Mouse (Mus musculus): ENCODE measurements around the gene Poc1a. TPM values are rescaled to one million over a fixed set of nuclear protein-coding genes. Genes with fewer than 3 reads are reported as not detected.
A peak's percentile ranks its signal among the peaks of the same experiment; 100 is the strongest.

Poc1a gene
- 23.1 and 25.1 TPM in 2 replicates for polyA plus RNA-seq (2015; fragmentation: Nextera tagmentation; extraction: Ambion mirVana)

DNA sequence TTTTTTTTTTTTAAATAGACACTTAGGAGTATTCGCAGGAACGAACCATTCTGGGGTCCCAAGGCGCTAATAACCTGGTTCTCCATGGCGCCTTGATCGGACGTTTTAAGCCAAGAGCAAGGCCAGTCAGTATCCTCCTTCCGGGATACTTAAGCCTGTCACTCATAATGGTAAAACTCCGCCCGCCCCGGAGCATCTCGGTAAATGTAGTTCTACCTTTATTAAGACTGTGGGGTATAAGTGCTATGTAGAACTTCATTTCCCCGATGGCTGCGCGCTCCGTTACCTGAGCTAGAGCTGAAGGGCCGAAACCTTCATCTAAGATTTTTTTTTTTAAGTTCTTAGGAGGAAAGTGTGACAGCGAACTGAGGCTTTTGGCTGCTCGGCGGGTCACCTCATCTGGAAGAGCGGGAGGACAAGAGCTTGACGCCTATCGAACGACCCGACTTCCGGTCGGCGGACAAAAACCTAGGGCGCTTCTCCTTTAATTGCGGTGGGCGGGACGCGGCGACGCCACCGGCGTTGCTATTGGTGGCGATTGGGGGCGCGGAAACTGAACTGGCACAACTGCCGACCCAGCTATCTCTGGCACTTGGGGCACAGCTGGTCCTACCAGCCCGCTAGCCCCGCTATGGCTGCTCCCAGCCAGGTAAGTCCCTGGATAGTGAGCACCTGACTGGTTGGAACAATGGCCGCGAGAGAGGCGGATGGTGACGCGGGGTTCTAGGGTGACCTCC lies at the start of gene Poc1a:
TSS of gene Poc1a (plus strand) at position 254 of the 737 bp plus-strand sequence.
- Histone ChIP-seq H3K27ac (replicated peaks) (peak within 1 kb of the TSS; percentile 73), H3K9ac (peak within 1 kb of the TSS; percentile 80), H3K36me3 (replicated peaks) (peaks cover 31% of the 10 kb centered on the region), H3K4me2 (peak within 1 kb of the TSS; percentile 82), H3K27me3 (no peaks in the 10 kb centered on the region), H3K4me3 (replicated peaks) (peak within 1 kb of the TSS; percentile 75), H3K9me3 (replicated peaks) (no peaks in the 10 kb centered on the region), H3K4me1 (replicated peaks) (peaks cover 18% of the 10 kb centered on the region)
- under 1% methylated on average over 47 of the region's 47 CpGs for WGBS (ENCODE audit: insufficient replicate concordance)
- ATAC-seq (ENCODE audit: insufficient read depth) = peak; percentile 98

DNA sequence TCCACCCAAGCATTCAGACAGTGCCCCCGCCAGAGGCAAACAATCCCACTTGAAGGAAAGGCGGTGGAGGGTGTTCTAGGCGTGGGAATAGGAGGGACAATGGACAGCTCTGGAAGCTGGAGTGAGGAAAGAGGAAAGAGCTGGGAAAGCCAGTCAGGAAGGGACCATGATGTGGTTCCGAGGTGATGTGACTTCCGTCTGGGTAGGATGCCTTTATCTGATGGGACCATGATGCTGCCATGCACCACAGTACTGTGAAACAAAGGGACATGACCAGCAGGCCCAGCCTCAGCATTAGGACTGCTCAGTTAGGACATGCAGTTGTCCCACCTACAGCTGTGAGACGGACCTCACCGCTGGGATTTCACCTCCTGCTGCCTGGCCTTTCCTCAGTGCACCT lies 49.6 kb upstream of the Poc1a start:
- ATAC-seq (ENCODE audit: insufficient read depth) = no peak
- H3K4me1 ChIP-seq (replicated peaks) = peaks cover 15% of the 10 kb centered on the region; the same call in 1 of the 2 replicates
- WGBS (ENCODE audit: insufficient replicate concordance) = 50% methylated on average over 7 of the region's 7 CpGs
- no peak overlapping the region for H3K4me3 ChIP-seq (replicated peaks)
- H3K36me3 ChIP-seq (replicated peaks) = peaks cover 21% of the 10 kb centered on the region
- no peak overlapping the region for H3K9ac ChIP-seq
- H3K27me3 ChIP-seq = peaks cover 12% of the 10 kb centered on the region
- H3K4me2 ChIP-seq = no peak overlapping the region
- no peak overlapping the region for H3K27ac ChIP-seq (replicated peaks)
- no peaks in the 10 kb centered on the region for H3K9me3 ChIP-seq (replicated peaks)

DNA sequence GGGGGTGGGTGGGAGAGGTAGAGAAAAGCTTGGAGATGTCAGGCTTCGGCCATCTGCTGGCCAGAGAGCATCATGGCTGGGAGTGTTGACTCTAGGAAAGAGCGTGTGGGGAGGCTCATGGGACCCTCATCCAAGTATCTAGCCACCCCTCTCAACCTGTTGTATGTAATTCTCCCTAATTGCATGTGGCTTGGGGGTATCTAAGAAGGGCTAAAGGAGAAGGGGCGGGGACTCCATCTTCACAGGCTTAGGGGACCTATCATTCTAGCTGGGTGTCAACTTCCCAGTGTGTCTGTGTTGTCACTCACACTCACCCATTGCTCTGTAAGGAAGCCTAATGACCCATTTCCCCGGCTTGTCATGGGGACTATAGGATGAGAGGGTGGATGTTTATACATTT lies 49.0 kb upstream of the Poc1a start:
- H3K27me3 ChIP-seq = peaks cover 6% of the 10 kb centered on the region
- no peak overlapping the region for H3K9ac ChIP-seq
- no peak overlapping the region for H3K4me3 ChIP-seq (replicated peaks)
- peaks cover 15% of the 10 kb centered on the region; the same call in 1 of the 2 replicates for H3K4me1 ChIP-seq (replicated peaks)
- H3K27ac ChIP-seq (replicated peaks) = no peak overlapping the region
- no peak overlapping the region for H3K4me2 ChIP-seq
- no peak for ATAC-seq (ENCODE audit: insufficient read depth)
- peaks cover 26% of the 10 kb centered on the region for H3K36me3 ChIP-seq (replicated peaks)
- WGBS (ENCODE audit: insufficient replicate concordance) = 59% methylated on average over 4 of the region's 4 CpGs
- H3K9me3 ChIP-seq (replicated peaks) = no peaks in the 10 kb centered on the region

DNA sequence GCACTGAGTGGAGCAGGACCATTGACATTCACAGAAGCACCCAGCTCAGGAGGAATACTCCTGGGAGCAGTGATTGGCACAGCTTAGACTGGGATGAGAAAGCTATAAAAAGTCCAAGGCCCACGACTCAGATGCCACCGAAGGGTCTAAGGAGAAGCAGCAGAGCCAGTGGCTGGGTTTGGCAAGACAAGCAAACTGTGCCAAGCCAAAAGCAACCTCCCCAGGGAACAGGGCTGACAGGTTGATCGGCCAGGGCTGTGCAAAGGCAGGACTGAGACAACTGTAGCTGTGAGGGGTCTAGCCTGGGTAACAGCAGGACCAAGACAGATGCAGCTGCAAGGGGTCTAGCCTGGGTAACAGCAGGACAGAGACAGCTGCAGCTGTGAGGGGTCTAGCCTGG lies 47.9 kb upstream of the Poc1a start:
- Histone ChIP-seq H3K4me3 (replicated peaks) (no peak overlapping the region), H3K36me3 (replicated peaks) (peaks cover 37% of the 10 kb centered on the region), H3K9ac (no peak overlapping the region), H3K27ac (replicated peaks) (no peak overlapping the region), H3K9me3 (replicated peaks) (no peaks in the 10 kb centered on the region), H3K27me3 (no peaks in the 10 kb centered on the region; the same call in 1 of the 2 replicates), H3K4me1 (replicated peaks) (peaks cover 12% of the 10 kb centered on the region; the same call in 1 of the 2 replicates), H3K4me2 (no peak overlapping the region)
- WGBS (ENCODE audit: insufficient replicate concordance) = 66% methylated on average over 3 of the region's 3 CpGs
- ATAC-seq (ENCODE audit: insufficient read depth) = no peak

DNA sequence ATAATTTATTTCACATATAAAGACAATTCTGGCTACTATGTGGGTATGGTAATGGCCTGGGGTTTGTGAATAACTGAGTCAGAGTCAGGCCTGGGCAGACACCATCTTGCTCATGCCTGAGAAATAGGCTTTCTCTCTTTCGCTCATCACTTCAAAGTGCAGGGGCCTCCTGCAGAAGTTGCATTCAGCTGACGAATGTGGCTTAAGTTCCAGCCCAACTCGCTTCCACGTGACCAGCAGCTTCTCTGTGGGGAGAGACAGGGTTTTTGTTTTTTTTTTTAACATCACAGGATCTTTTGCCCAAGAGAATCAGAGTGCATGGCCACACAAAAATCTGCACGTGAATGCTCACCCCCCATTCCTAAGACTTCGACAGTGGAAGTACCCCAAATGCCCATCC lies 46.9 kb upstream of the Poc1a start:
- 69% methylated on average over 6 of the region's 6 CpGs for WGBS (ENCODE audit: insufficient replicate concordance)
- no peak overlapping the region for H3K4me3 ChIP-seq (replicated peaks)
- H3K27ac ChIP-seq (replicated peaks) = no peak overlapping the region
- peaks cover 10% of the 10 kb centered on the region; the same call in 1 of the 2 replicates for H3K4me1 ChIP-seq (replicated peaks)
- H3K4me2 ChIP-seq = no peak overlapping the region
- H3K27me3 ChIP-seq = no peaks in the 10 kb centered on the region
- no peaks in the 10 kb centered on the region for H3K9me3 ChIP-seq (replicated peaks)
- H3K36me3 ChIP-seq (replicated peaks) = peaks cover 47% of the 10 kb centered on the region
- no peak for ATAC-seq (ENCODE audit: insufficient read depth)
- H3K9ac ChIP-seq = no peak overlapping the region

DNA sequence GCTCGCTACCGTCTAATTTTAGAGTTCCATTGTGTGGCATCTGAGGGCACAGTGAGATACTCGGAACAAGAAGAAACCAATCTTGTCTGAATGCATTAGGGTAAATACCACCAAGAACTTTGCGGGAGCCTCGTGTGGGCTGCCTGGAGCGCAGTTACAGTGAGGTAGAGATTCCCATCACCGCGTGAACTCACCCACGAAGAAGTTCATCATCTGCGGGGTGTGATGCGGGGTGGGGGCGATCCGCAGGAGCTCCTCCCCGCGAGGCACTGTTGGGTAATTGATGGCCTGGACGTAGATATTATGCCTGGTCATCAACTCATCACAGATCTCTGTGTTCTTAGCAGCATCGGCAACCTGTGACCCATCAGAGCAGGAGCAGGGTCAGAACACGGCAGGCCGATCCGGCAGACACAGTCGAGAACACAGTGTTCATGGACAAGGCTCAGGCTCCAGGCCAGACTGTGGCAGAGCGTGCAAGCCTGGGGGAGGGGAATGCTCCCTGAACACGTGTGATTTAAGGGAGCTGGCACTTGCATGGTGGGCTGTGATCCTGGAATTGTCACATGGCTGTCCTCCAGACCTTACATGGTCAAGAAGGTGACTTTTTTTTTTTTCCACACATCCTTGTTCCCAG lies 45.5 kb upstream of the Poc1a start:
- Histone ChIP-seq H3K9me3 (replicated peaks) (no peaks in the 10 kb centered on the region), H3K4me1 (replicated peaks) (peaks cover 6% of the 10 kb centered on the region; the same call in 1 of the 2 replicates), H3K4me3 (replicated peaks) (no peak overlapping the region), H3K27ac (replicated peaks) (no peak overlapping the region), H3K36me3 (replicated peaks) (peaks cover 51% of the 10 kb centered on the region), H3K9ac (no peak overlapping the region), H3K27me3 (no peaks in the 10 kb centered on the region), H3K4me2 (no peak overlapping the region)
- 83% methylated on average over 23 of the region's 23 CpGs for WGBS (ENCODE audit: insufficient replicate concordance)
- ATAC-seq (ENCODE audit: insufficient read depth) = no peak

DNA sequence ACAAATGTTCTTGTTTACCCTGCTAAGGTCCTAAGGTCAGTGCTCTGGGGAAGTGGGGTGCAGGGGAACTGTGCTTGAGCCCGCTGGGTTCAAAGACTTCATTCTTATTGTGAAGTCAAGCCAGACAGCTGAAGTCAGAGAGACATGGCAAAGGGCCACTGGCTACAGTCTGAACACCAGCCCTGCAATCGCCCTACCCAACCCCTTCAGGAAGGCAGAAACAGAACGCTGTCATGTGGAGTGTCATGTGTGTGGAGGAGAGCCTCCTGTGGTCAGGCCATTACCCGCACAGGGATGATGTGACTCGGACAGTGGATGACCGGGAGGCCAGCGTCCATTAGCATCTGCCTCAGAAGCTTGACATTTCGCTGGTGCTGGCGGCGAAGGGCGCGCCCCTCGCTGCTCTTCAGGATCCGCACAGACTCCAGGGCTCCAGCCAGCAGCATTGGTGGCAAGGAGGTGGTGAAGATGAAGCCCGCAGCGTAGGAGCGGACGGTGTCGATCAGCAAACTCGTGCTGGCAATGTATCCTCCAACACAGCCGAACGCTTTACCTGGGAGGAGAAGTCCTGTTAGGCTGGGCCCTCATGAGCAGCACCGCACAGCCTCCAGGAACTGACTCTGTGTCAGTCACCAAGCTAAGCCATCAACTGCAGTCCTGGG lies 44.6 kb upstream of the Poc1a start:
- no peak overlapping the region for H3K4me2 ChIP-seq
- H3K4me3 ChIP-seq (replicated peaks) = no peak overlapping the region
- H3K36me3 ChIP-seq (replicated peaks) = peaks cover 59% of the 10 kb centered on the region
- WGBS (ENCODE audit: insufficient replicate concordance) = 87% methylated on average over 23 of the region's 23 CpGs
- H3K4me1 ChIP-seq (replicated peaks) = peaks cover 6% of the 10 kb centered on the region; the same call in 1 of the 2 replicates
- H3K27me3 ChIP-seq = no peaks in the 10 kb centered on the region
- ATAC-seq (ENCODE audit: insufficient read depth) = no peak
- H3K9ac ChIP-seq = no peak overlapping the region
- no peaks in the 10 kb centered on the region for H3K9me3 ChIP-seq (replicated peaks)
- H3K27ac ChIP-seq (replicated peaks) = no peak overlapping the region

DNA sequence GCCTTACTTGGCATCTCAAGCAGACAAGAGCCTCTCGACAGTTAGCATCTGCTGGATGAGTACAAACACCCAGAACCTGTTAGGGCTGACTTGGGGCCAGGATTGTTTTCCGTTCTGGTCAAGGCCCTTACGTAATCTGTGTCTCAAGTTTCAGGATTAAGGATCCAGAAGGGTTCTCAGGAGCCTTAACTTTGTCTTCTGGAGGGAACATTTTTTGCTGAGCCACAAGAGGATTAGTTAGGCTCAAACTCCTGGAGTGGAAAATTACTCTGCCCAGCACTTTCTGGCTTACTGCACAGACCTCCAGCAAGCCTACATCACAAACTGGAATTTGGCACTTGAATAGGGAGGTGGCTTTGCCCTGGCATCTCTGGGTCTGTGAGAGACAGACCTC lies 44.0 kb upstream of the Poc1a start:
- Histone ChIP-seq H3K4me3 (replicated peaks) (no peak overlapping the region), H3K9ac (no peak overlapping the region), H3K4me2 (no peak overlapping the region), H3K27ac (replicated peaks) (no peak overlapping the region), H3K9me3 (replicated peaks) (no peaks in the 10 kb centered on the region), H3K27me3 (no peaks in the 10 kb centered on the region), H3K4me1 (replicated peaks) (peaks cover 6% of the 10 kb centered on the region; the same call in 1 of the 2 replicates), H3K36me3 (replicated peaks) (peaks cover 64% of the 10 kb centered on the region)
- 89% methylated on average over 3 of the region's 3 CpGs for WGBS (ENCODE audit: insufficient replicate concordance)
- ATAC-seq (ENCODE audit: insufficient read depth) = no peak

DNA sequence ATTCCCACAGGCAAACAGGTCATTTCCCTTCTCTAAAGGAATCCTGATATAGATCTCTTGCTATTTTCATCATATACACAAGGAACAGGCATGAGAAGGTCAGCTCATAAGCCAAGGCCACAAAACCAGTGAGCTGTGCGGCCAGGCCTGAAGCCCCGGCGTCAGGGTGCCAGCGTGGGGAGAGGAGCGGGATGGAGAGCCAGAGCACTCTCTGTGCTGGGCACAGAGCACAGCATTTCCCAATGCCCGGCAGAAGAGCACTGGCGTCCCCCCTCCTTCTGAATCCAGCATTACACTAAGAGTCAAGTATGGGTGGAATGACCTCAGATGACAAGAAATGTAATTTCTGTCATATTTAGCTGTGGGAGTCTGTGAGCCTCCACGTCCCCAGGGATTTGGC lies 43.5 kb upstream of the Poc1a start:
- H3K4me2 ChIP-seq = no peak overlapping the region
- H3K27me3 ChIP-seq = no peaks in the 10 kb centered on the region
- H3K36me3 ChIP-seq (replicated peaks) = peaks cover 70% of the 10 kb centered on the region
- H3K4me3 ChIP-seq (replicated peaks) = no peak overlapping the region
- no peaks in the 10 kb centered on the region for H3K9me3 ChIP-seq (replicated peaks)
- no peak overlapping the region for H3K9ac ChIP-seq
- H3K27ac ChIP-seq (replicated peaks) = no peak overlapping the region
- ATAC-seq (ENCODE audit: insufficient read depth) = no peak
- H3K4me1 ChIP-seq (replicated peaks) = peaks cover 6% of the 10 kb centered on the region; the same call in 1 of the 2 replicates
- WGBS (ENCODE audit: insufficient replicate concordance) = 80% methylated on average over 8 of the region's 8 CpGs

DNA sequence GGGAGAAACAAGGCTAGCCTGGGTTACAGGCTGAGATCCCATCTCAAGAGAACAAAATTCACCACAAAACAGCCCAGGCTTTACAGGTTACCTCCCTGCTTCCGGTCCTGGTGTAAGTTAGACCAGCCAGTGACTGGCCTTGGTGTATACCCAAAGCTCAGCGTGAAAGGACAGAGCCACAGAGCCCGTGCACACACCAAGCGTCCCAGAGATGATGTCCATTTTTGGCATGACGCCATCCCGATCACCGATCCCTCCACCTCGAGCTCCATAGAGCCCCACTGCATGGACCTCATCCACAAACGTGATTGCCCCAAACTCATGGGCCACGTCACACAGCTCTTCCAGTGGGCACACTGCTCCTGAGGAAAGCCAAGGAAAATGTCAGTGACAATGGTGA lies 43.0 kb upstream of the Poc1a start:
- H3K27ac ChIP-seq (replicated peaks) = no peak overlapping the region

DNA sequence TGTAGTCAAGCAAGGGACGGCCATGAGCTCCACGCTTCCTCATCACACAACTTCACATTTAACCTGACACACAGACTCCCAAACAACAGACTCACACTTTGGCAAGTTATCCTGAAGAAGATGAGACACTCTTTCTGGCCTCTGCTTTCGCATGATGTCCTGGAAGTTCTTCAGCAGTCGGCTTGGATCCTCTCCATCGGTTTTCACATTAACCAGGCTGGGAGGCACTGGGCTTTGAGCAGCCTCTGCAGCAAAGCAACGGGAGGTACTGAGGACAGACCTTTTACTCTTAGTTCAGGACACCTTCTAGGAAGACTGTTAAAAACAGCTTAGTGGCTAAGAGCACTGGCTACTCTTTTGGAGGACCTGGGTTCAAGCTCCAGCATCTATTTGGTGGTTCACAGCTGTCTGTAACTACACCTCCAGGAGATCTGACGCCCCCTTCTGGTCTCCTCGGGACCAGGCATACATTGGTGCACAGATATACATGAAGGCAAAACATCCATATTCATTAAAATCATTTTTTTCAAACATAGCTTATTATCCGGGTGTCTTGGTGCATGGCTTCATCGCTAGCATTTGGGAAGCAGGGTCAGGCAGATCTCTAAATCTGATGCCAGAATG lies 39.2 kb upstream of the Poc1a start:
- no peak overlapping the region for H3K4me3 ChIP-seq (replicated peaks)
- no peak overlapping the region for H3K9ac ChIP-seq
- H3K4me2 ChIP-seq = no peak overlapping the region
- H3K27ac ChIP-seq (replicated peaks) = no peak overlapping the region
- H3K4me1 ChIP-seq (replicated peaks) = peaks cover 11% of the 10 kb centered on the region
- peaks cover 53% of the 10 kb centered on the region for H3K36me3 ChIP-seq (replicated peaks)
- H3K9me3 ChIP-seq (replicated peaks) = no peaks in the 10 kb centered on the region
- 66% methylated on average over 10 of the region's 10 CpGs for WGBS (ENCODE audit: insufficient replicate concordance)
- H3K27me3 ChIP-seq = no peaks in the 10 kb centered on the region
- ATAC-seq (ENCODE audit: insufficient read depth) = no peak

More for the DNA sequence above, 43.0 kb upstream of the Poc1a start:
- Histone ChIP-seq H3K4me1 (replicated peaks) (peaks cover 6% of the 10 kb centered on the region; the same call in 1 of the 2 replicates), H3K36me3 (replicated peaks) (peaks cover 72% of the 10 kb centered on the region), H3K9me3 (replicated peaks) (no peaks in the 10 kb centered on the region), H3K4me2 (no peak overlapping the region), H3K4me3 (replicated peaks) (no peak overlapping the region), H3K9ac (no peak overlapping the region), H3K27me3 (no peaks in the 10 kb centered on the region)
- ATAC-seq (ENCODE audit: insufficient read depth) = no peak
- WGBS (ENCODE audit: insufficient replicate concordance) = 79% methylated on average over 10 of the region's 10 CpGs

Data from liver, embryonic 15.5 days (tissue).